Mouse (Mus musculus) erythroblast, adult 5-6 weeks (primary cell): ENCODE measurements around the gene Fblim1. TPM values are rescaled to one million over a fixed set of nuclear protein-coding genes. Genes with fewer than 3 reads are reported as not detected.

ENCODE experiments used
- total RNA-seq, 2 experiments: library from RNA; stranded (forward) in 1 of 2; stranded (reverse) in 1 of 2; fragments of 150-400 nt in 1 of 2; fragments of 200-764, 138-1000 nt in 1 of 2; gene quantifications; 2 replicates each; pipeline versions ENCODE4 v1.2.3 to v1.2.4; 2015 to 2017; ENCODE audit warnings: low replicate concordance in 2 of 2

Gene Fblim1
- total RNA-seq, 2 experiments from 2014 or later = 1.1 TPM; not detected in 1

Other genes starting within 250 kb of the Fblim1 start
- not detected in 2 replicates for gene Fam131c, start 237.9 kb downstream of the Fblim1 start, total RNA-seq (2015; ENCODE audit: low replicate concordance)
- gene Fam131c, start 237.9 kb downstream of the Fblim1 start, total RNA-seq (2017; ENCODE audit: low replicate concordance) = not detected in 2 replicates
- gene Clcnka, start 207.4 kb downstream of the Fblim1 start, total RNA-seq (2015; ENCODE audit: low replicate concordance) = not detected in 2 replicates
- not detected in 2 replicates for gene Clcnka, start 207.4 kb downstream of the Fblim1 start, total RNA-seq (2017; ENCODE audit: low replicate concordance)
- not detected in 2 replicates for gene Clcnkb, start 190.1 kb downstream of the Fblim1 start, total RNA-seq (2015; ENCODE audit: low replicate concordance)
- gene Clcnkb, start 190.1 kb downstream of the Fblim1 start, total RNA-seq (2017; ENCODE audit: low replicate concordance) = not detected in 2 replicates
- gene Hspb7, start 185.3 kb downstream of the Fblim1 start, total RNA-seq (2015; ENCODE audit: low replicate concordance) = not detected in 2 replicates
- gene Hspb7, start 185.3 kb downstream of the Fblim1 start, total RNA-seq (2017; ENCODE audit: low replicate concordance) = not detected in 2 replicates
- gene Srarp, start 170.0 kb downstream of the Fblim1 start, total RNA-seq (2015; ENCODE audit: low replicate concordance) = not detected in 2 replicates
- gene Srarp, start 170.0 kb downstream of the Fblim1 start, total RNA-seq (2017; ENCODE audit: low replicate concordance) = 0.70 TPM in 1 of 2 replicates, not detected in the other
- gene Zbtb17, start 161.4 kb downstream of the Fblim1 start, total RNA-seq (2015; ENCODE audit: low replicate concordance) = 6.3 TPM in 1 of 2 replicates, not detected in the other
- gene Zbtb17, start 161.4 kb downstream of the Fblim1 start, total RNA-seq (2017; ENCODE audit: low replicate concordance) = 2.6 and 4.3 TPM in 2 replicates
- gene Spen, start 67.5 kb downstream of the Fblim1 start, total RNA-seq (2015; ENCODE audit: low replicate concordance) = 38.0 and 60.7 TPM in 2 replicates
- 35.6 and 63.0 TPM in 2 replicates for gene Spen, start 67.5 kb downstream of the Fblim1 start, total RNA-seq (2017; ENCODE audit: low replicate concordance)
- gene Tmem82, start 12.5 kb upstream of the Fblim1 start, total RNA-seq (2015; ENCODE audit: low replicate concordance) = not detected in 2 replicates
- 0.34 TPM in 1 of 2 replicates, not detected in the other for gene Tmem82, start 12.5 kb upstream of the Fblim1 start, total RNA-seq (2017; ENCODE audit: low replicate concordance)
- not detected in 2 replicates for gene Slc25a34, start 17.7 kb upstream of the Fblim1 start, total RNA-seq (2015; ENCODE audit: low replicate concordance)
- not detected in 2 replicates for gene Slc25a34, start 17.7 kb upstream of the Fblim1 start, total RNA-seq (2017; ENCODE audit: low replicate concordance)
- gene Plekhm2, start 58.8 kb upstream of the Fblim1 start, total RNA-seq (2015; ENCODE audit: low replicate concordance) = 2.9 and 10.7 TPM in 2 replicates
- gene Plekhm2, start 58.8 kb upstream of the Fblim1 start, total RNA-seq (2017; ENCODE audit: low replicate concordance) = 2.0 and 4.3 TPM in 2 replicates
- 2.9 TPM in 1 of 2 replicates, not detected in the other for gene Rsc1a1, start 79.5 kb upstream of the Fblim1 start, total RNA-seq (2015; ENCODE audit: low replicate concordance)
- gene Rsc1a1, start 79.5 kb upstream of the Fblim1 start, total RNA-seq (2017; ENCODE audit: low replicate concordance) = 0.84 and 4.3 TPM in 2 replicates
- gene Ddi2, start 117.3 kb upstream of the Fblim1 start, total RNA-seq (2015; ENCODE audit: low replicate concordance) = 10.0 and 14.8 TPM in 2 replicates
- 17.7 and 18.5 TPM in 2 replicates for gene Ddi2, start 117.3 kb upstream of the Fblim1 start, total RNA-seq (2017; ENCODE audit: low replicate concordance)
- gene Agmat, start 140.6 kb upstream of the Fblim1 start, total RNA-seq (2015; ENCODE audit: low replicate concordance) = 1.5 and 2.3 TPM in 2 replicates
- gene Agmat, start 140.6 kb upstream of the Fblim1 start, total RNA-seq (2017; ENCODE audit: low replicate concordance) = not detected in 2 replicates
- 0.38 and 5.0 TPM in 2 replicates for gene Dnajc16, start 184.8 kb upstream of the Fblim1 start, total RNA-seq (2015; ENCODE audit: low replicate concordance)
- gene Dnajc16, start 184.8 kb upstream of the Fblim1 start, total RNA-seq (2017; ENCODE audit: low replicate concordance) = 3.2 and 7.8 TPM in 2 replicates
- gene Casp9, start 187.5 kb upstream of the Fblim1 start, total RNA-seq (2015; ENCODE audit: low replicate concordance) = 4.4 and 10.0 TPM in 2 replicates
- gene Casp9, start 187.5 kb upstream of the Fblim1 start, total RNA-seq (2017; ENCODE audit: low replicate concordance) = 4.2 and 4.3 TPM in 2 replicates
- gene Cela2a, start 220.1 kb upstream of the Fblim1 start, total RNA-seq (2015; ENCODE audit: low replicate concordance) = not detected in 2 replicates
- gene Cela2a, start 220.1 kb upstream of the Fblim1 start, total RNA-seq (2017; ENCODE audit: low replicate concordance) = not detected in 2 replicates
- not detected in 2 replicates for gene Ctrc, start 240.3 kb upstream of the Fblim1 start, total RNA-seq (2015; ENCODE audit: low replicate concordance)
- not detected in 2 replicates for gene Ctrc, start 240.3 kb upstream of the Fblim1 start, total RNA-seq (2017; ENCODE audit: low replicate concordance)